Mouse (Mus musculus) bone marrow, adult 2 months (tissue): ENCODE results near the gene Cdc34.

Experiments used
- CTCF ChIP-seq: fragments of 200-500 bp; IDR thresholded peaks from 2 replicates; pipeline ENCODE4 v1.5.1; 2011; ENCODE audit warnings: low read length, control low read depth; ENCODE audit not compliant: control insufficient read depth, insufficient read depth
- POLR2A ChIP-seq: fragments of 200-500 bp; IDR thresholded peaks from 2 replicates; pipeline ENCODE4 v1.6.1; 2011; ENCODE audit warnings: low read depth, mild to moderate bottlenecking, control low read depth, low read length, borderline replicate concordance; ENCODE audit not compliant: control insufficient read depth

GRCm38 (mm10) chr10:79693580-79694378 lies 11.8 kb downstream of the Cdc34 start:
- TF ChIP-seq CTCF (no peak), POLR2A (no peak)
